Mouse (Mus musculus): Measurements from ENCODE around the gene Ppfia4. TPM values are rescaled to one million over a fixed set of nuclear protein-coding genes. Genes with fewer than 3 reads are reported as not detected.
"Not testable (repeated sequence)": the region's sequence is repeated elsewhere in the genome, so short reads cannot be mapped to it uniquely, and the experiment has no call there.

Ppfia4 gene
- polyA plus RNA-seq, 1 experiment = 7.2 TPM

DNA sequence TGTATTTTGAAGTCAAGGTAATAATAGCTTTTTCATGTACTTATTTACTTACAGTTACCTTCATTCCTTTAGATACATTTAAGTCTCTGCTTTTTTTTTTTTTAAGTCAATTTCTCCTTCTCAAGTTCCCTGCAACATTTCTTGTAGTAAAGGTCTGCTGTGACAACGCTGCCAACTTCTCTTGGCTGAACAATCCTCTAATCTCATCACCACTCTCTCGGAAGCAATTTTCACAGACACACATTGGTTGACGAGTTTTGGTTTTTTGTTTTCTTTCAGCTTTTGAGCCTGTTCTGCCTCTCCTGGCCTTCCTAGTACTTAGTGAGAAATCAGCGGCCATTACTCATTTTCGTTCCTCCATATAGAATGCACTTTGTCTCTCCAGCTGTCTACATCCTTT lies 52.6 kb downstream of the Ppfia4 start:
- WGBS = 86% methylated on average over 5 of the region's 5 CpGs
- DNase-seq (ENCODE audit: low read depth, low spot score) = no peak

GRCm38 (mm10) chr1:134276823-134277222 lies 55.9 kb downstream of the Ppfia4 start:
- WGBS = 87% methylated on average over 7 of the region's 7 CpGs
- DNase-seq (ENCODE audit: low read depth, low spot score) = no peak

DNA sequence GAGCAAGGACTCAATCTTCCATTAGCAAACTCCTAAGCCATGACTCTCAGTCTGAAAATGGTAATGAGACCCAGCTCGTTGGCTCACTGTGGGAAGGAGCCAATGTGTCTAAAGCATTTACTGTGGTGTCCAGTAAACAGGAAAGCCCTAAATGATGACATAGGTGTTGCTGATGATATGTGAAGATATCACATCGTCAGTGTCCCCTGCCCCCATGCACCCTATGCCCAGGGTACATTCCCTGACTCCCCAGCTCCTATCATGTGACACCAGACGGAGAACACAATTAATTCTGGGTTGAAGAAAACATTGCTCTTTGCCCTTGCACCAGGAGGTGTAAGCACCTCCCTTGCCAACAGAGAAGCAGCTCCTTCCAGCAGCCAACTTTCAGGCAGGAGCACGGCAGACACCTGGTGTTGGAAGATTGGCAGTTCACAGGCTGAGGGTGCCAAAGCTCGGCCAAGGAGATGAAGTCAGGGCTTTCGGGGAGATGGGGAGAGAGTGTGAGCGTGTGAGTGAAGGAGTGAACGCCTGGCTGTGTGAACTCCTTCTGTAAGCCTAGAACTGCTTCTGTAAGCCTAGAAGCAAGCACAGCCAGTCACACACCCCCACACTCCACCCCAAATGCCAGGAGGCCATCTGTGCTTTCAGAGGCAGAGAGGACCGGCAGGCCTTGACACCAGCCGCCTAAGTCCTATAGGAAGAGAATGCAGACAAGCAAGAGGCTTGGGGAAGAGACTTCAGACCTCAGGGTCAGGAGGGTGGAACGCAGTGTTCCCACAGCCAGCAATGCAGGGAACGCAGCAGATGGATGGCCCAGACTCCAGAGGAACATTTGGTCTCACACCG lies 56.9 kb downstream of the Ppfia4 start:
- 63% methylated on average over 13 of the region's 13 CpGs for WGBS
- no peak for DNase-seq (ENCODE audit: low read depth, low spot score)

- WGBS = 43% methylated on average over 7 of the region's 7 CpGs
- no peak for DNase-seq (ENCODE audit: low read depth, low spot score)
Measured at GRCm38 (mm10) chr1:134274483-134274920, 58.2 kb downstream of the Ppfia4 start.

DNA sequence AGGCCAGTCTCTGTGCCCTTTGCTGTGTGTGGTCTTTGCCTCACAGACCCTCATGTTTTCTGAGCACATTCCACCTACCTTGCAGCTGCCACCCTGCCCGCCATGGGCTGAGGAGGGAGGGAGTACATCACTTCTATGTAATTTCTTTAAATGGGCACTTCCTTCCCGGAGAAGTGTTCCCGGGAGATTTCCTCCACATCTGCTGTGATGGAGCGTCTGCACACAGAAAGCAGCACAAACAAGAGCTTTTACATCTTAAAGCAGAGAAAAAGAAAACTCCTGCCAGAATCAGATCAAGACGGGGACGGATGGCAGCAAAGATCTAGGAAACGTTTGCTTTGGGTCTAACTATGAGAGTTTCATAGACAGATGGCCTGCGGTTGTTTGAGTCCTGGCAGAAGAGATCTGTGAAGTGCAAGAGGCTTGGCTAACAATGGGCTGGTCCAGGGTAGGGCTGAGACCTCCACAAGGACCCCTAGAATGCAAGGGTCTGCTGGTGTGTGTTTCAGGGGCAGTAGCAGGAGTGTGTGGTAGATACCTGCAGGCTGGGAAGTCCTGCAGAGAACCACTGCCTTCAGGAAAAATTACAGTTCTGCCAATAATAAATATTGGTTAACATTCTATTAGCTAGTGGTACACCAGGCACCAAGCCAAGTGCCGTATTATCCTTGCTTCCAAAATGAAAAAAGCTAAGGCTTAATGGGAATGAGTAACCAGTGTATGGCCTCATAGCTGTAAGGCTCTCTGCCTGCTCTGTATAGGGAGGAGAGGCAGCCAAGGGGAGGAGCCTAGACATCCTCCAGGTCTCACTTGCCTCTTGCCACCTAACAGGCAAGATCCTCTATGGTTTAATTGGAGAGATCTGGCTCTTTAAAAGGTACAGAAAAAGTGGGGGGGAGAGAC lies 59.0 kb downstream of the Ppfia4 start:
- no peak for DNase-seq (ENCODE audit: low read depth, low spot score)
- WGBS = 53% methylated on average over 9 of the region's 9 CpGs

GRCm38 (mm10) chr1:134272754-134273250 lies 59.9 kb downstream of the Ppfia4 start:
- 77% methylated on average over 5 of the region's 5 CpGs for WGBS
- DNase-seq (ENCODE audit: low read depth, low spot score) = no peak

GRCm38 (mm10) chr1:134270026-134270425 lies 62.7 kb downstream of the Ppfia4 start:
- 83% methylated on average over 7 of the region's 7 CpGs for WGBS

GRCm38 (mm10) chr1:134265797-134266196 lies 66.9 kb downstream of the Ppfia4 start:
- DNase-seq (ENCODE audit: low read depth, low spot score) = no peak
- 54% methylated on average over 2 of the region's 2 CpGs for WGBS

More at GRCm38 (mm10) chr1:134270026-134270425, 62.7 kb downstream of the Ppfia4 start:
- no peak for DNase-seq (ENCODE audit: low read depth, low spot score)

- 90% methylated on average over 6 of the region's 6 CpGs for WGBS
- DNase-seq (ENCODE audit: low read depth, low spot score) = no peak
Measured at GRCm38 (mm10) chr1:134264341-134264740, 68.4 kb downstream of the Ppfia4 start.

DNA sequence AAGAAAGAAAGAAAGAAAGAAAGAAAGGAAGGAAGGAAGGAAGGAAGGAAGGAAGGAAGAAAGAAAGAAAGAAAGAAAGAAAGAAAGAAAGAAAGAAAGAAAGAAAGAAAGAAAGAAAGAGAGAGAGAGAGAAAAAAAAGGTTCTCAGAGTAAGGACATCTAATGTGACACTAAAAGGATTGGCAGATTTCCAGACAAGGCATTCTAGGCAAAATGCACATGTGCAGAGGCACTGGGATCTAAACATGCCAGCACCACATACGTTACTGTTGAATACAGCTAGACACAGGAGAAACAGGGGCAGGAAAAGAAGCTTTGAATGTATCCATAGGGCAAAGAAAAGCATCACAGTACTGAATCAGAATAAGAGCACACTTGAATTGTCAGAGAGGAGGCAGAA lies 83.0 kb downstream of the Ppfia4 start:
- 97% methylated on average over 1 of the region's 1 CpGs for WGBS
- not testable (repeated sequence) for DNase-seq (ENCODE audit: low read depth, low spot score)

Other genes starting within 250 kb of the Ppfia4 start
- not detected in 2 replicates for gene Chit1, start 221.7 kb downstream of the Ppfia4 start, polyA plus RNA-seq (2012; rRNA removed)
- gene Chil1, start 150.8 kb downstream of the Ppfia4 start, polyA plus RNA-seq (2012; rRNA removed) = 2.3 and 2.6 TPM in 2 replicates
- gene Mybph, start 139.5 kb downstream of the Ppfia4 start, polyA plus RNA-seq (2012; rRNA removed) = 0.12 and 0.14 TPM in 2 replicates
- 1.4 and 1.9 TPM in 2 replicates for gene Adora1, start 97.5 kb downstream of the Ppfia4 start, polyA plus RNA-seq (2012; rRNA removed)
- gene Myog, start 42.9 kb downstream of the Ppfia4 start, polyA plus RNA-seq (2012; rRNA removed) = not detected in 2 replicates
- gene Tmem183a, start 29.1 kb upstream of the Ppfia4 start, polyA plus RNA-seq (2012; rRNA removed) = 162 and 202 TPM in 2 replicates
- not detected in 2 replicates for gene 4933406M09Rik, start 53.0 kb upstream of the Ppfia4 start, polyA plus RNA-seq (2012; rRNA removed)
- gene Cyb5r1, start 72.6 kb upstream of the Ppfia4 start, polyA plus RNA-seq (2012; rRNA removed) = 28.7 and 37.4 TPM in 2 replicates
- 91.1 and 107 TPM in 2 replicates for gene Adipor1, start 82.5 kb upstream of the Ppfia4 start, polyA plus RNA-seq (2012; rRNA removed)
- 4.5 and 5.1 TPM in 2 replicates for gene Klhl12, start 122.6 kb upstream of the Ppfia4 start, polyA plus RNA-seq (2012; rRNA removed)
- 13.3 and 16.4 TPM in 2 replicates for gene Rabif, start 161.7 kb upstream of the Ppfia4 start, polyA plus RNA-seq (2012; rRNA removed)
- not detected in 2 replicates for gene Mgat4e, start 216.8 kb upstream of the Ppfia4 start, polyA plus RNA-seq (2012; rRNA removed)
- gene Kdm5b, start 227.2 kb upstream of the Ppfia4 start, polyA plus RNA-seq (2012; rRNA removed) = 5.2 and 9.2 TPM in 2 replicates